Mouse (Mus musculus): ENCODE results near the gene Ppil6.

DNA sequence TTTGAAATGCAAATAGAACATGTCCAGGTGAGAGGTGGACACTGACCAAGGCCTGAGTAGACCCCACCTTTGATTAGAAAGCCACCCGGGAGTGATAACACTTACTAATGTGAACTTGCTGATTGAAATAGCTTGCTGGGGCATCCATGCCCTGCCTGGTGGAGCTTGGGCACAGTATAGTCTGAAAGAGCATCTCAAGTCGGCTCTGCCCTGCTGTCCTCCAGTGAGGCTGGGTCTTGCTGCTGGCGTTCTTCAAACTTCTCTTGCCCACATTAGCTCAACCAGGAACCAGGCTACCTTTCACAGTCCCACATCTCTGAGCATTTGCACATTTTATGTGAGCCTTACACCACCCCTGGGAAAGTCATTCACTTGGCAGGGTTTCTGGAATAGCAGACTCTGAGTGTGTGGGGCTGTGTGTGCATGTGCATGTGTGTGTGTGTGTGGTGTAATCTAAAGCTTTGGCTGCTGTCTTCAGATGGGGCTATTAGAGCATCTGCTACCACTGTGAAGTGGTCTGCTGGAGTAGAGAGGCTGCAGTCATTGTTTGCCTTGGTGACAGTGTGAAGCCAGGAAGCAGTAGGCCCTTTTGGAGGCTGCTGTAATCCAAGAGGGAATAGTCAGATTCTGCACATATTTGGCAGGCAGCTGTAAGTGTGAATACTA, 29.0 kb upstream of the Ppil6 start:
- TF ChIP-seq CTCF (conservative IDR thresholded peaks at IDR 0.05; ENCODE audit: insufficient read depth, insufficient read length, low read depth, low read length) (no peak), POLR2A (IDR thresholded peaks at IDR 0.05; ENCODE audit: low read depth, low read length) (no peak)
